ENCODE assay signal across 10 mouse cellular contexts in the genomic region with DNA sequence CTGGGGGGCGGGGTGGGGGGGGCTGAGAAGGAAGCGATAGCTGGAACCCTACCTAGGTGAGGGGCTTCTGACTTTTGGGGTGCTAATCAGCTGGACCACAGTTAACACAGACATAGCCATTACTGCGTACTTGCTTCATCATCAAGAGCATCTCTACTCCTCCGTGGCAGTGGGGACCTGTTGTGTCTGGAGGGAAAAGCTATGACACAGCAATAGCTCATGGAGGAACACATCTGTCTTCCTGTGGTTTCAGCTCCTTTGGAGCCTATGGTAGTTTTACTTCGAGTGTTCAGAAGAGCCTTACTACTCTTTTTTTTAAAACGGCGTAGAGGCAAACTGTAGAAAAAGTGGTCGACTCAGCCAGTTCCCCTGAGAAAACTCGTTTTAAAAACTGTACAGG. TPM values are rescaled to one million over a fixed set of nuclear protein-coding genes. Genes with fewer than 3 reads are reported as not detected.
DNase-seq lines count a peak whose midpoint lies in the region; ATAC-seq and TF ChIP-seq lines count a peak whose summit lies in the region.
"Had no signal": no experiment of that assay in that cellular context is flagged by ENCODE, and none has a peak within 500 bp of the region (broad histone marks: within the 10 kb centered on the region; RNA-seq: fewer than 3 reads in every experiment).

No protein-coding gene starts in this region.

- intact Hi-C loops in left cerebral cortex, postnatal 36 days (cut with DNase I), result no loop called here

- no peak for TF ChIP-seq CTCF in E14TG2a.4 (conservative IDR thresholded peaks at IDR 0.05; ENCODE audit: low read length)

- H3K9ac ChIP-seq in forebrain, embryonic 14.5 days (ENCODE audit: low read length), result peak overlapping the region; percentile 87
- peak overlapping the region; percentile 84 for H3K9ac ChIP-seq in liver, embryonic 16.5 days (ENCODE audit: low read depth, low read length)

- H3K4me3 ChIP-seq in heart, embryonic 10.5 days, result peak overlapping the region; percentile 81
- peak overlapping the region; percentile 92 for H3K4me3 ChIP-seq in E14TG2a.4 (replicated peaks; ENCODE audit: low read length)
- peak overlapping the region; percentile 72 for H3K4me3 ChIP-seq in forebrain, embryonic 14.5 days (ENCODE audit: low read depth, low read length)
- H3K4me3 ChIP-seq in liver, embryonic 16.5 days (ENCODE audit: low read depth, low read length), result peak overlapping the region; percentile 77

- peaks cover 9% of the 10 kb centered on the region for H3K4me1 ChIP-seq in heart, embryonic 10.5 days
- H3K4me1 ChIP-seq in E14TG2a.4 (replicated peaks; ENCODE audit: low read depth, low read length), result peaks cover 7% of the 10 kb centered on the region
- H3K4me1 ChIP-seq in forebrain, embryonic 14.5 days (ENCODE audit: control insufficient read depth, insufficient read depth, low read length), result peaks cover 7% of the 10 kb centered on the region
- peaks cover 6% of the 10 kb centered on the region; the same call in 1 of the 2 replicates for H3K4me1 ChIP-seq in liver, embryonic 16.5 days (ENCODE audit: control insufficient read depth, low read depth, low read length)

- peak overlapping the region; percentile 87 for H3K27ac ChIP-seq in heart, embryonic 10.5 days
- H3K27ac ChIP-seq in forebrain, embryonic 14.5 days (ENCODE audit: low read depth, low read length), result no peak overlapping the region
- no peak overlapping the region for H3K27ac ChIP-seq in liver, embryonic 16.5 days (ENCODE audit: low read length)

- peaks cover 38% of the 10 kb centered on the region for H3K36me3 ChIP-seq in heart, embryonic 10.5 days
- peaks cover 14% of the 10 kb centered on the region for H3K36me3 ChIP-seq in E14TG2a.4 (ENCODE audit: insufficient read depth, low read length)
- peaks cover 26% of the 10 kb centered on the region for H3K36me3 ChIP-seq in forebrain, embryonic 14.5 days (ENCODE audit: control insufficient read depth, insufficient read depth, low read length)
- 0 out of 2 replicates have a peak, but pooled peaks cover 5% of the 10 kb centered on the region for H3K36me3 ChIP-seq in liver, embryonic 16.5 days (ENCODE audit: control insufficient read depth, insufficient read depth)

- H3K9me3 ChIP-seq in heart, embryonic 10.5 days, result no peaks in the 10 kb centered on the region
- peaks cover 5% of the 10 kb centered on the region; the same call in 1 of the 2 replicates for H3K9me3 ChIP-seq in E14TG2a.4 (ENCODE audit: low read length)
- H3K9me3 ChIP-seq in forebrain, embryonic 14.5 days (replicated peaks; ENCODE audit: control insufficient read depth, low read length), result no peaks in the 10 kb centered on the region
- no peaks in the 10 kb centered on the region for H3K9me3 ChIP-seq in liver, embryonic 16.5 days (replicated peaks; ENCODE audit: control insufficient read depth, low read length)

- H3K27me3 ChIP-seq in heart, embryonic 10.5 days (ENCODE audit: insufficient read depth, poor library complexity, severe bottlenecking), result no peaks in the 10 kb centered on the region
- H3K27me3 ChIP-seq in E14TG2a.4 (ENCODE audit: insufficient read depth, low read length), result no peaks in the 10 kb centered on the region
- H3K27me3 ChIP-seq in forebrain, embryonic 14.5 days (replicated peaks; ENCODE audit: control insufficient read depth, insufficient read depth, low read length), result no peaks in the 10 kb centered on the region
- H3K27me3 ChIP-seq in liver, embryonic 16.5 days (ENCODE audit: control insufficient read depth, insufficient read depth, low read depth, low read length), result no peaks in the 10 kb centered on the region

- peak overlapping the region; percentile 74 for H3K4me2 ChIP-seq in forebrain, embryonic 14.5 days (ENCODE audit: low read length)
- H3K4me2 ChIP-seq in liver, embryonic 16.5 days (ENCODE audit: low read depth, low read length), result peak overlapping the region; percentile 60

- peak; percentile 53 for DNase-seq in heart, embryonic 10.5 days (ENCODE audit: low spot score)
- no peak for DNase-seq in heart, adult 18-20 months
- no peak for DNase-seq in forebrain, embryonic 14.5 days (ENCODE audit: low spot score)
- DNase-seq in adrenal gland, adult 8-10 months, result no peak
- DNase-seq in gastrocnemius, postnatal 25 days, result no peak
- DNase-seq in left cerebral cortex, postnatal 36 days (ENCODE audit: low spot score in 2 of 2), result no peak

- peak; percentile 6; the same call in 1 of the 2 replicates for ATAC-seq in forebrain, embryonic 14.5 days
- ATAC-seq in liver, embryonic 16.5 days (ENCODE audit: low read depth), result no peak

- 50% methylated on average over 9 of the region's 9 CpGs for WGBS in heart, embryonic 10.5 days
- WGBS in forebrain, embryonic 14.5 days, result 47% methylated on average over 9 of the region's 9 CpGs
- WGBS in liver, embryonic 16.5 days (ENCODE audit: insufficient replicate concordance), result 15% methylated on average over 9 of the region's 9 CpGs

RNA-seq across cellular contexts. Expression of a gene that starts 0.7 kb away (rescaled TPM):
- 4.4 and 7.4 TPM in 2 replicates for polyA plus RNA-seq in heart, embryonic 10.5 days (2016; fragmentation: Nextera tagmentation; extraction: Ambion mirVana)
- 1 to 10 TPM in 1 of 2 experiments, under 1 TPM in 1; 0.92 to 1.9 TPM for total RNA-seq in heart, adult 18-20 months (2021)
- polyA plus RNA-seq in forebrain, embryonic 14.5 days (2014; fragmentation: Nextera tagmentation; extraction: Ambion mirVana), result 19.5 and 25.0 TPM in 2 replicates
- polyA plus RNA-seq in liver, embryonic 16.5 days (2015; fragmentation: Nextera tagmentation; extraction: Ambion mirVana), result 1.5 and 2.3 TPM in 2 replicates
- total RNA-seq in adrenal gland, adult 8-10 months (2022), result 10 to 100 TPM in 2 of 4 experiments, 1 to 10 TPM in 2; 4.4 to 15.0 (median 10.3) TPM
- 1 to 10 TPM in 1 of 2 experiments, under 1 TPM in 1; 0.61 to 1.0 TPM for total RNA-seq in gastrocnemius, postnatal 25 days (2021)
- 10 to 100 TPM; 17.0 to 24.1 TPM for total RNA-seq in left cerebral cortex, postnatal 36 days (2021)

RNA-seq across cellular contexts. Expression of a gene that starts 8.6 kb away (rescaled TPM):
- not detected in 2 replicates for polyA plus RNA-seq in heart, embryonic 10.5 days (2016; fragmentation: Nextera tagmentation; extraction: Ambion mirVana)
- total RNA-seq in heart, adult 18-20 months (2021), result not detected
- polyA plus RNA-seq in forebrain, embryonic 14.5 days (2014; fragmentation: Nextera tagmentation; extraction: Ambion mirVana), result not detected in 2 replicates
- not detected in 2 replicates for polyA plus RNA-seq in liver, embryonic 16.5 days (2015; fragmentation: Nextera tagmentation; extraction: Ambion mirVana)
- total RNA-seq in adrenal gland, adult 8-10 months (2022), result not detected
- total RNA-seq in gastrocnemius, postnatal 25 days (2021), result not detected
- not detected for total RNA-seq in left cerebral cortex, postnatal 36 days (2021)
- total RNA-seq: hematopoietic stem cell, adult 5-6 weeks had no signal
- polyA plus RNA-seq: testis, adult 2 months had no signal

RNA-seq across cellular contexts. Expression of a gene that starts 18.6 kb away (rescaled TPM):
- polyA plus RNA-seq in heart, embryonic 10.5 days (2016; fragmentation: Nextera tagmentation; extraction: Ambion mirVana), result 0.04 TPM in 1 of 2 replicates, not detected in the other
- not detected for total RNA-seq in heart, adult 18-20 months (2021)
- not detected in 2 replicates for polyA plus RNA-seq in forebrain, embryonic 14.5 days (2014; fragmentation: Nextera tagmentation; extraction: Ambion mirVana)
- polyA plus RNA-seq in liver, embryonic 16.5 days (2015; fragmentation: Nextera tagmentation; extraction: Ambion mirVana), result not detected in 2 replicates
- total RNA-seq in adrenal gland, adult 8-10 months (2022), result not detected
- total RNA-seq in gastrocnemius, postnatal 25 days (2021), result not detected
- not detected for total RNA-seq in left cerebral cortex, postnatal 36 days (2021)
- total RNA-seq: hematopoietic stem cell, adult 5-6 weeks had no signal

RNA-seq across cellular contexts. Expression of a gene that starts 19.4 kb away (rescaled TPM):
- 4.1 and 8.1 TPM in 2 replicates for polyA plus RNA-seq in heart, embryonic 10.5 days (2016; fragmentation: Nextera tagmentation; extraction: Ambion mirVana)
- 1 to 10 TPM; 1.6 to 2.3 TPM for total RNA-seq in heart, adult 18-20 months (2021)
- polyA plus RNA-seq in forebrain, embryonic 14.5 days (2014; fragmentation: Nextera tagmentation; extraction: Ambion mirVana), result 11.9 and 13.4 TPM in 2 replicates
- polyA plus RNA-seq in liver, embryonic 16.5 days (2015; fragmentation: Nextera tagmentation; extraction: Ambion mirVana), result 2.2 and 2.3 TPM in 2 replicates
- total RNA-seq in adrenal gland, adult 8-10 months (2022), result 10 to 100 TPM in 1 of 4 experiments, 1 to 10 TPM in 3; 4.7 to 10.8 (median 7.9) TPM
- 1 to 10 TPM in 1 of 2 experiments, under 1 TPM in 1; 0.90 to 1.4 TPM for total RNA-seq in gastrocnemius, postnatal 25 days (2021)
- total RNA-seq in left cerebral cortex, postnatal 36 days (2021), result 10 to 100 TPM in 1 of 2 experiments, 1 to 10 TPM in 1; 9.6 to 10.9 TPM

RNA-seq across cellular contexts. Expression of a gene that starts 32.8 kb away (rescaled TPM):
- polyA plus RNA-seq in heart, embryonic 10.5 days (2016; fragmentation: Nextera tagmentation; extraction: Ambion mirVana), result not detected in 2 replicates
- total RNA-seq in heart, adult 18-20 months (2021), result not detected
- not detected in 2 replicates for polyA plus RNA-seq in forebrain, embryonic 14.5 days (2014; fragmentation: Nextera tagmentation; extraction: Ambion mirVana)
- not detected in 2 replicates for polyA plus RNA-seq in liver, embryonic 16.5 days (2015; fragmentation: Nextera tagmentation; extraction: Ambion mirVana)
- total RNA-seq in adrenal gland, adult 8-10 months (2022), result not detected
- not detected for total RNA-seq in gastrocnemius, postnatal 25 days (2021)
- not detected for total RNA-seq in left cerebral cortex, postnatal 36 days (2021)
- total RNA-seq: hematopoietic stem cell, adult 5-6 weeks had no signal
